Mouse (Mus musculus) cerebellum, adult 2 months (tissue): ENCODE data around the gene Arhgap17. TPM values are rescaled to one million over a fixed set of nuclear protein-coding genes. Genes with fewer than 3 reads are reported as not detected.
A peak's percentile ranks its signal among the peaks of the same experiment; 100 is the strongest.

ENCODE experiments used
- DNase-seq, 2 experiments: peaks; one replicate each; pipeline ENCODE4 v3.0.0; 2021
- H3K27ac ChIP-seq: fragments of 200-500 bp; 2 replicates; pipeline ENCODE4 v1.5.1; 2012; ENCODE audit warnings: low read length, control low read depth, inconsistent platforms; ENCODE audit not compliant: insufficient read depth
- H3K27me3 ChIP-seq: fragments of 200-500 bp; 2 replicates; pipeline ENCODE4 v1.6.1; 2012; ENCODE audit warnings: inconsistent platforms, mild to moderate bottlenecking, low read length, moderate library complexity; ENCODE audit not compliant: control insufficient read depth, insufficient read depth
- H3K4me1 ChIP-seq: fragments of 200-500 bp; 2 replicates; pipeline ENCODE4 v1.6.1; 2011; ENCODE audit warnings: low read length; ENCODE audit not compliant: control insufficient read depth, insufficient read depth
- H3K4me3 ChIP-seq: fragments of 200-500 bp; replicated peaks from 2 replicates; pipeline ENCODE3; 2011; ENCODE audit warnings: mild to moderate bottlenecking, low read depth, low read length, control low read depth; ENCODE audit not compliant: insufficient read depth
- CTCF ChIP-seq: fragments of 200-500 bp; IDR thresholded peaks from 2 replicates; pipeline ENCODE4 v1.5.1; 2011; ENCODE audit warnings: low read depth, mild to moderate bottlenecking, control low read depth, low read length, moderate library complexity, borderline replicate concordance; ENCODE audit not compliant: insufficient read depth
- POLR2A ChIP-seq: fragments of 200-500 bp; IDR thresholded peaks from 2 replicates; pipeline ENCODE4 v1.6.1; 2011; ENCODE audit warnings: low read length, control low read depth, borderline replicate concordance; ENCODE audit not compliant: insufficient read depth
- WGBS: fragments of 180-500 bp; shearing (Covaris S2); methylation state at CpG from one replicate; pipeline ENCODE4 v1.1.7; 2018; 5-methylcytosine and 5-hydroxymethylcytosine counted together
- polyA plus RNA-seq: library from polyadenylated mRNA; depleted of rRNA; stranded (reverse); fragments of >200 nt; gene quantifications from 2 replicates; pipeline ENCODE4 v1.2.3, GENCODE M21; 2012

Gene Arhgap17
- polyA plus RNA-seq, 1 experiment: 21.2 TPM

DNA sequence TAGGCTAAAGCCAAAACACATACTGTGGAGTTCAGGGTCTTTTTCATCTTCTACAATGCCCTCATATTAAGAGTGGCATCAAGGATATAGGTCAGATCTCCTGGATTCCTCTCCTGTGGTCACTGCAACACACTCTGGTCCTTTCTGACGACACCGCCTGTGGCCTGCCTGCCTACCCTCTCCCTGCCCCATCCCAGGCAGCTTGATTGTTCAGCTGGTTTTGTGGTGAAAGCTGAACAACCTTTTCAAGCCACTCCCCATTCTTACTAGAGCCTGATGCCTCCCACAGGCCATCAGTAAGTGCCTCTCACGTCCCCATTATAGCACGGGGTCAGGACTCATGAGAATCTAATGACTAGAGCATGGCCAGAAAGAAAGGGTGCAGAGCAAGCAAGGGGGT lies 80.5 kb downstream of the Arhgap17 start:
- no peak for TF ChIP-seq POLR2A
- TF ChIP-seq CTCF: no peak
- WGBS: 83% methylated on average over 4 of the region's 4 CpGs
- no peak for DNase-seq
- H3K27me3 ChIP-seq: no peaks in the 10 kb centered on the region
- H3K4me1 ChIP-seq: peaks cover 33% of the 10 kb centered on the region
- peak overlapping the region; percentile 8; the same call in 1 of the 2 replicates for H3K27ac ChIP-seq
- no peak overlapping the region for H3K4me3 ChIP-seq

GRCm38 (mm10) chr7:123287903-123288302 lies 81.8 kb downstream of the Arhgap17 start:
- H3K27me3 ChIP-seq: no peaks in the 10 kb centered on the region
- peak overlapping the region; percentile 53 for H3K27ac ChIP-seq
- TF ChIP-seq POLR2A: no peak
- no peak for TF ChIP-seq CTCF
- H3K4me3 ChIP-seq: no peak overlapping the region
- peak; percentile 58 to 82 for DNase-seq
- peaks cover 33% of the 10 kb centered on the region for H3K4me1 ChIP-seq
- WGBS: 8% methylated on average over 3 of the region's 3 CpGs

DNA sequence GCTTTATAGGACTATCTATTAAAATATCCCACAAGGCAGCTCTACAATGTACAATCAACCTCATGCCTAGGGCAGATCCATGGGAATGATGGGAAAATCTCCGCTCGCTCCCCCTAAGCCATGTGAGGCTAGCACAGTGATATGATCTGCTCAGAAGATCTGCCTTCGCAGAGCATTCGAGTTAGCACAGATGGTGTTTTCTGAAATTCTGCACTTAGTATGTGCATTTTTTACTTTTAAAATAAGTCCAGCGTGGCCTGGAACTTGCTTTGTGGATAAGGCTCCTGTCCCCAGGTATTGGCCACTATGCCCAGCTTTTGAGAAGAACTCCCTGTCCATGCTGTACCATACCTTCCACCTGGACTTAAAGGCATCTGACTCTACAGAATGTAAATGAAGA lies 83.8 kb downstream of the Arhgap17 start:
- TF ChIP-seq POLR2A: no peak
- no peak for TF ChIP-seq CTCF
- Histone ChIP-seq H3K27me3 (no peaks in the 10 kb centered on the region), H3K4me1 (peaks cover 33% of the 10 kb centered on the region), H3K27ac (no peak overlapping the region), H3K4me3 (no peak overlapping the region)
- WGBS: 97% methylated on average over 5 of the region's 5 CpGs
- no peak for DNase-seq

- DNase-seq: no peak
- H3K4me3 ChIP-seq: no peak overlapping the region
- 55% methylated on average over 4 of the region's 4 CpGs for WGBS
Measured at GRCm38 (mm10) chr7:123283826-123284225, 85.9 kb downstream of the Arhgap17 start.

DNA sequence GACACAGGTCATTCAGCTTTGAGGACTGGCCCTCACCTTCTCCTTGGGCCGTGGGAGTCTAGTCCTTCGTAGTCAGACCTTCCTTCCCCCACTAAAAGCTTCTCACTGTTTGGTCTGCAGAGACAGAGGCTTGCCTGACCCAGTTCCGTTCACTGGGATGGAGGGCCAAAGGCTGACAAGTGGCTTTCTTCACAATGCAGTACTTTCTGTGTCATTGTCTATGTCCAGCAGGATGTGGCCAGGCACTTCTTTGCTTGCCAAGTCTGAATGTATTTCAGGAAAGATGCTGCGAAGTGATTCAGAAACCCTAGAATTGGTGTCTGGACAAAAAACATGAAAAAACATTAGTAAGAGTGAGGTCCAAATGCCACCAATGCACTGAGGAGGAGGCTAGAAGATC lies 89.9 kb downstream of the Arhgap17 start:
- WGBS: 29% methylated on average over 4 of the region's 4 CpGs
- TF ChIP-seq POLR2A: no peak
- TF ChIP-seq CTCF: no peak
- Histone ChIP-seq H3K27me3 (no peaks in the 10 kb centered on the region), H3K4me1 (peaks cover 12% of the 10 kb centered on the region), H3K27ac (no peak overlapping the region), H3K4me3 (no peak overlapping the region)
- DNase-seq: peak in 1 of 2 experiments; percentile 37

More at GRCm38 (mm10) chr7:123283826-123284225, 85.9 kb downstream of the Arhgap17 start:
- no peak for TF ChIP-seq POLR2A
- no peak for TF ChIP-seq CTCF
- Histone ChIP-seq H3K27ac (no peak overlapping the region), H3K27me3 (no peaks in the 10 kb centered on the region), H3K4me1 (peaks cover 39% of the 10 kb centered on the region)

DNA sequence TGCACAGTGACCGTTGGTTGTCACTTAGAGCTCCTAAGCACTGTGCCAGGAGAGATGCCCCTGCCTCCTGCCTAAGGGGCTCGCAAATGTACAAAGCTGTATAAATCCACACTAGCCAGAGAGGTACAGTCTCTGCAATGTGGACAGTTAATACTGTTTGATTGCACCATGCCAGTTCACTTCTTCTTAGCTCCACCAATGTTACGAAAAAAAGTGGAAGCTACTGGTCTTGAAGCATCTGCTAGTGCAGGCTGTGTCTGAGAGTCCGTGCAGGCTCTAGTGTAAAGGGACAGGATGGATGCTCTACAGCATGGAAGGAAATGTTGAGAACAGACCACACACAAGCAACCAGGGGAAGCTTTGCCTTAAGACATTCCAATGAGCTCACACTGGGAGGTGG lies 93.1 kb downstream of the Arhgap17 start:
- no peak overlapping the region for H3K4me3 ChIP-seq
- H3K27me3 ChIP-seq: no peaks in the 10 kb centered on the region
- no peak overlapping the region for H3K27ac ChIP-seq
- no peak for TF ChIP-seq CTCF
- TF ChIP-seq POLR2A: no peak
- DNase-seq: no peak
- WGBS: 86% methylated on average over 4 of the region's 4 CpGs
- peaks cover 12% of the 10 kb centered on the region for H3K4me1 ChIP-seq

- no peak for TF ChIP-seq CTCF
- no peak for TF ChIP-seq POLR2A
- Histone ChIP-seq H3K4me1 (no peaks in the 10 kb centered on the region), H3K27me3 (no peaks in the 10 kb centered on the region), H3K27ac (no peak overlapping the region), H3K4me3 (no peak overlapping the region)
- 45% methylated on average over 11 of the region's 11 CpGs for WGBS
- DNase-seq: no peak
Measured at GRCm38 (mm10) chr7:123273056-123273455, 96.7 kb downstream of the Arhgap17 start.

DNA sequence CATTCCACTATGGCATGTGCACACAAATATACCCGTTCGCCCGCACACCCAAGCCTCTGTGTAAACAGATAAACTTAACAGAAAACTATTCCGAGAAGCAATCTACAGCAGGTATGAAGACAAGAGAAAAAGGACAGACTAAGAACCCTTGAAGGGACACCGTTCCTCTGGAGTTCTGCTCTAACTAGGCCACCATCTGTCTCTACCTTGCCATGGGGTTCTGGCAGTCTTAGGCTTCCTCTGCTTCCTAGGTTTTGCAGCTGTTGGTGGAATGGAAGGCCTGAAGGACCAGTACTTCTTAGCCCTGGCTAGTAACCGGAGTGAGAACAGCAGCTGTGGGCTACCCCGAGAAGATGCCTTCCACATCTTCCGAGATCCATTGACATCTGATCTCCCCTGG lies 111.6 kb downstream of the Arhgap17 start:
- 74% methylated on average over 8 of the region's 8 CpGs for WGBS
- peak; percentile 20 to 33 for DNase-seq
- Histone ChIP-seq H3K4me3 (no peak overlapping the region), H3K4me1 (0 out of 2 replicates have a peak, but pooled peaks cover 6% of the 10 kb centered on the region), H3K27ac (no peak overlapping the region), H3K27me3 (no peaks in the 10 kb centered on the region)
- TF ChIP-seq POLR2A (no peak), CTCF (no peak)
